Mouse (Mus musculus) heart, adult 9 months (tissue): ENCODE measurements at regions not wholly inside any gene's neighbourhood (a gene's known extent, or its start where the extent isn't known, plus 50 kb on each side); places are given as distances from the start of the nearest gene placed in this dataset.
"Not testable (repeated sequence)": the region's sequence is repeated elsewhere in the genome, so short reads cannot be mapped to it uniquely, and the experiment has no call there.

Experiments
- DNase-seq, 2 experiments: peaks; one replicate each; pipeline ENCODE4 v3.0.0; 2022; ENCODE audit warnings: low spot score in 2 of 2

- DNase-seq, result no peak
Observed at GRCm38 (mm10) chr17:85886237-85886636, 198.2 kb upstream of the Six2 start.

DNA sequence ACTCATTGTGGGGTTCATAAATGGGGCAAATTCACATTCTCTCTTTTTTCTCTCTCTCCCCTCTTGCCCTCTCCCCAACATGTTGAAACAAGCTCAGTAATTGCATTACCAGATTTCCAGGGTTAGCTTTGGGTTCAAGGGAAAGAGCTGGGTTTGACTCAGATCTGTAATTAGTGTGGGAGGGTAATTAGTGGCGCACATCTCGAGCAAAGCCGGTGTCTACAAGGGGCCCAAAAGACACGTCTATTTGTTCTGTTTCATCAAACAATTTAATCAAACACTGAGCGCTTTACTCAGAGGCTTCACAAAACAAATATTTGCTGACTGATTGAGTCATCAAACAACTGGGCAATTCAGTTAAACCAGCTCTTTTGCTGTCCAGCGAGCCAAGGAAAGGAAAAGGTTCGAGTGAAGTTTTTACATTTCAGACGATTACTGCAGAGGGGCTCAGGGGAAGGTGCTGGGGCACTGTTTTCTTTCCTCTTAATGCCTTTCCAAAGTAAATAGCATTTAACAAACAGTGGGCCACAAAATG lies 193.6 kb upstream of the Six2 start:
- no peak for DNase-seq

GRCm38 (mm10) chr17:85881046-85881445 lies 193.0 kb upstream of the Six2 start:
- DNase-seq, result no peak

- no peak for DNase-seq
Observed at GRCm38 (mm10) chr17:85877426-85877825, 189.4 kb upstream of the Six2 start.

DNA sequence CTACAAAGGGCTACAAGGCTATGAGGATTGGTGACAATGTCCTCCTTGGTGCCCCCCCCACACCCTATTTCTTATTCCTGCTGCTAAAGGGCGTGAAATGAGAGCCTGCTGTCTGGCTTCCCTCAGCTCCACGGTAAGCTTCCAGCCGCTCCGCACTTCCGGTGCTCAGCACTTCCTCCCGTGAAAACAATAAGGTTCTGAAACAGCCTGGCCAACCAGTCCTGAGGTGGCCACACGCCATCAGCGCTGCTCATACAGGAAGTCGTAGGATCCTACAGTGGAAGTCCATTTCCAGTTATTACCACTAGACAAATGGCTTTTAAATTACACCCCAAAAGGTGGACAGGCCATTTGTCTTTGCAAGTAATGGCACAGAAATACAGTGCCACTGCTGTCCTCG lies 188.8 kb upstream of the Six2 start:
- no peak for DNase-seq

DNA sequence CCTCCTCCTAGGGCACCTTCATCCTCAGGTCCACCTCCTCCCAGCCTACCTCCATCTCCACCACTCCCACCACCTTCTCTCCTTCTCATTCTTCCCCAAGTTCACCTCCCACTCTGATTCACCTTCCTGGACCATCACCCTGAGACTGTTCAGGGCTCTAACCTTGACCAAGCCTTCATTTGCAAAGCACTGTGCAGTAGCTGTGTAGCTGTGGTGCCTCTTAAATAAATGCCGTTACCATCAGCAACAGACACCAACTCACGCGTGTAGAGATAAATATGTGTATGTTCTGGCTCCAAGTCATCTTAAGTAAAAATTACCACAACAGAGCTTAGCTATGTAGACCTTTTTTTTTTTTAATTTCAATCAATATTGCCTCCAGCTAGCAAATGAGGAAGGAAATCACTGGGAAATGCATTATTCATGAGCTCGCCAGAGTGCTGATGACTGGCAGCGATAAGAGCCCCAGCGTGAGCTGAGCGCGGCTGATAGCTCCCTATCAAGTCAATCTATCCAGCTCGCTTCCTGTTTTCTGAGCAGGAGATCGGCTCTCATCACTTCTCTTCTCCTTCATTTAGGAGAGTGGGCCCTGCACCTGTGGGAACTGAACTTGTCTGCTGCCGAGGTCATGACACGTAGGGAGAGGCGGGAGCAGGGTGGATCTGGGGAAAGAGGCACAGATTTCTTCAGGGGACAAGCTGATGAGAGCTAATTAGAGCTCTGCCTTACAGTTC lies 185.9 kb upstream of the Six2 start:
- DNase-seq, result no peak

DNA sequence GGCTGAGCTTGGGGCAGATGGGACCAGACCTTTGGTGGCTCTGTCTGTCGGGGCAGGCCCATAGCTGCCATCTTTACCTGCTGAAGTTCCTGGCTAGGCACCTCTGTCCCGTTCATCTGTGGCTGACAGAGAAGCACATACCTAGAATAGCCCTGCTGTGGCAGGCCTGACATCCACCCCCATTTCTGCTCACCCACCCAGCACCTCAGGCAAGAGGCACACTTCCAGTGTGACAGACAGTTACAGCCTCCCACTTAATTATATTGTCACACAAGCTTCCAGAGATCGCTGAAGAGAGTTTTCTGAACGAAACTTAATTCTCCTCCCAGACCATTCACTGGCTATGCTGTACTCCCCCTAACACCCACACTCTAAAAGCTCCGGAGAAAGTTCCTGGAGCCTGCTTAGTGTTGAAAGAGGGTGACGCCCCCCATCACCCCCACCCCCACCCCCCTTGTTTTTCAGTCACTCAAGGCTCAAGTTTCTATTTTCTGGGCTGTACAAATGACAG lies 184.9 kb upstream of the Six2 start:
- DNase-seq, result no peak

DNA sequence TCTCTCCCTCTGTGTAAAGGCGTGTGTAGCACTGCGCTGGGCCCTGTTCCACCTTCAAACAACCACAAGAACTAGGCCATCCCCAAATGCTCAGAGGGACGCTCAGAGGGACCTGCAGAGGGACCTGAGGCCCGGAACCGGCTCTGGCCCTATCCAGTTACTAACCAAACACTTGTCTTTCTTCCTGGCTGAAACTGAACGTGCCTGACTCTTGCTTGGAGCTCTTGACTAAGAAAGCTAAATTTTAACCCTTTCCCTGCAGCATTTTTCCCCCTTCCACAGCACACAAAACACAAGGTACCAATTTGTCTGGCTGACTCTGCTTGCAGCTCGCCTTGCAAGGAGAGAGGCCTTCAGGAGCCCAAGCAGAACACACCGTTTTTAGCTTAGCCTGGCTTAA lies 182.3 kb upstream of the Six2 start:
- no peak for DNase-seq

DNA sequence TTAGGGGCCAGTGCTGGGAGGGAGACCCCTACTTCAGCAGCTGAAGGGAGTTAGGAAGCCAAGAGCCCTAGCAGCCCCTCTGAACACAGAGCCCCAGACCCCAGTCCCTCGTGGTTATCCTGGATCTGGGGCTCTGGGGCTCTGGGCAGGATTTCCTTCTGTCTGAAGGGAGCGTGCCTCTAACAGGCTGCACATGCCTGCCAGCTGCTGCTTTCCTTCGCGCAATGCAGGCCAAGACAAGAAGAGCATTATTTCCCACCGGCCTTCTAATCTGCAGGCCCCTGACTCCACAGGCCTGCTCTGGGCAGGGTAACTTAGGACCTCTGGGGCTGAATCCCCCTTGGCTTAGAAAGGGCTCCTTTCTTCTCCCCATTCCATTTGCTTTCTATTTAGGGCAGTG lies 181.1 kb upstream of the Six2 start:
- DNase-seq, result no peak

- no peak for DNase-seq
Observed at GRCm38 (mm10) chr17:85867945-85868616, 180.0 kb upstream of the Six2 start.

DNA sequence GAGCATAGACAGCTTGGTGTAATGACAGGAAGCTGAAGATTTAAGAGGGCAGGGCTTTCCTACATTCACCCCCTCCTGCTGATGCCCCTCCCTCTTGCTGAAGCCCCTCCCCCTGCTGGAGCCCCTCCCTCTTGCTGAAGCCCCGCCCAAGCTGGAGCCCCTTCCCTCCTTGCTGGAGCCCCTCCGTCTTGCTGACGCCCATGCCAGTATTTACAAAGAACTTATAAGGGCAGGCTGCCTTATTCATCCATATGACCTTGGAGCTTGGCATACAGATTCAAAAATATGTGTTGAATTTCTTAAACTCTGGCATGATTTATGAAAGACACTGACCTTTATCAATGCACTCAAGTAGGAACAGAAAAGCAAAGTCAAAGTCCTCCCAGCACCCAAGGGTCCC lies 178.5 kb upstream of the Six2 start:
- no peak for DNase-seq

- DNase-seq, result no peak
Observed at GRCm38 (mm10) chr17:85865940-85866339, 177.9 kb upstream of the Six2 start.

GRCm38 (mm10) chr17:85861328-85861727 lies 173.3 kb upstream of the Six2 start:
- DNase-seq, result no peak

GRCm38 (mm10) chr17:85860797-85861196 lies 172.7 kb upstream of the Six2 start:
- no peak for DNase-seq

GRCm38 (mm10) chr17:85859926-85860707 lies 172.0 kb upstream of the Six2 start:
- peak in 1 of 2 experiments; percentile 12 for DNase-seq

GRCm38 (mm10) chr17:85858516-85858915 lies 170.4 kb upstream of the Six2 start:
- DNase-seq, result no peak

- DNase-seq, result peak in 1 of 2 experiments; percentile 15
Observed at GRCm38 (mm10) chr17:85857705-85858472, 169.8 kb upstream of the Six2 start.

DNA sequence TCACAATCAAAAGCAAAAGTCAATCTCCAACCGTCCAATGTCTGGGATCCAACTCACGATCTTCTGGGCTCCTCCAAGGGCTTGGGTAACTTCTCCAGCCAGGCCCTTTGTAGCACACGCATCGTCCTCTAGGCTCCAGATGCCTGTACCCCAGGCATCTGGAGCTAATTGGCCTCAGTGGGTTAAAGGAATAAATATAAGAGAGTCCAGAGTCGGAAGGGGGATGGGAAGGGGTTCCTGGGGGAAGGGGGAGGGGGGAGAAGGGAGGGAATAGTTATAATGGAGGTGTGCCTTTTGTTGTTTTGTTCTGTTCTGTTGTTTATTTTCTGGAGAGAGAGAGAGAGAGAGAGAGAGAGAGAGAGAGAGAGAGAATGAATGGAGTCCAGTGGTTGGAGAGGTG lies 168.8 kb upstream of the Six2 start:
- not testable (repeated sequence) for DNase-seq

GRCm38 (mm10) chr17:85853156-85853555 lies 165.1 kb upstream of the Six2 start:
- no peak for DNase-seq

- DNase-seq, result no peak
Observed at GRCm38 (mm10) chr17:85848526-85848925, 160.5 kb upstream of the Six2 start.

DNA sequence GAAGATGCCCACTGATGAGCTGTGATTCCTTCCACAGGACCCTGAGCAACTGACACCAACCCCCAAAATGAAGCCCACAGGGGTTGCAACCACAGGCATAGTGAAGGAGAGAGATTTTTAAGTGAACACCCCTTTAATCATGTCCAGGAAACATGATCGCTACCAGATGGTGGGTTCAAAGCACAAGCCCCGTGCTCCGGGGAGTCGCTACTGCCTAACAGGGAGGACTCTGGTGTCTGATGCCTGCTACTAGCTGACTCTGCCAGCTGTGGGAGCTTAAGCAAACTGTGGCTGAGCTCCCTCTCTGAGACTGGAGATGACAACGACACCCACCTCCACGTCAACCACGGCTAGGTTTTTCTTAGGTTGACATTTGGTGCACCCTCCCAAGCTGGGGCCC lies 159.7 kb upstream of the Six2 start:
- DNase-seq, result no peak
